Mouse (Mus musculus) lung, embryonic 15.5 days (tissue): Measurements from ENCODE around the gene Atp1a1. TPM values are rescaled to one million over a fixed set of nuclear protein-coding genes. Genes with fewer than 3 reads are reported as not detected.

Source experiments
- ATAC-seq: fragments of 200-750 bp; cut with Nextera tagmentation; 2 replicates; pipeline ENCODE4 v1.8.0; 2017; ENCODE audit warnings: moderate number of reproducible peaks, borderline replicate concordance; ENCODE audit not compliant: low FRiP score, low TSS enrichment; ENCODE audit errors: extremely low read depth
- H3K27ac ChIP-seq: fragments of 300-500 bp; sonication (generic); 2 replicates; pipeline ENCODE4 v1.5.1; 2015; ENCODE audit warnings: moderate library complexity, mild to moderate bottlenecking, inconsistent platforms
- H3K27me3 ChIP-seq: fragments of 300-500 bp; sonication (generic); 2 replicates; pipeline ENCODE4 v1.6.1; 2015; ENCODE audit warnings: inconsistent platforms
- H3K36me3 ChIP-seq: fragments of 300-500 bp; sonication (generic); 2 replicates; pipeline ENCODE4 v1.6.1; 2015; ENCODE audit warnings: inconsistent platforms
- H3K4me1 ChIP-seq: fragments of 300-500 bp; sonication (generic); 2 replicates; pipeline ENCODE4 v1.6.1; 2015; ENCODE audit warnings: inconsistent platforms
- H3K4me2 ChIP-seq: fragments of 300-500 bp; sonication (generic); 2 replicates; pipeline ENCODE4 v1.6.1; 2015; ENCODE audit warnings: inconsistent platforms, mild to moderate bottlenecking, moderate library complexity
- H3K4me3 ChIP-seq: fragments of 300-500 bp; sonication (generic); 2 replicates; pipeline ENCODE4 v1.5.1; 2015; ENCODE audit warnings: mild to moderate bottlenecking, inconsistent platforms
- H3K9ac ChIP-seq: fragments of 300-500 bp; sonication (generic); 2 replicates; pipeline ENCODE4 v1.6.1; 2015; ENCODE audit warnings: inconsistent platforms
- H3K9me3 ChIP-seq: fragments of 300-500 bp; sonication (generic); 2 replicates; pipeline ENCODE4 v1.6.1; 2016; ENCODE audit warnings: inconsistent platforms
- WGBS: fragments of 180-500 bp; shearing (Covaris S2); methylation state at CpG from one replicate; pipeline ENCODE4 v1.1.7; 2015; 5-methylcytosine and 5-hydroxymethylcytosine counted together
- polyA plus RNA-seq: library from polyadenylated mRNA; unstranded; fragments of >200 nt; fragmentation: Nextera tagmentation; extraction: Ambion mirVana; gene quantifications from 2 replicates; pipeline ENCODE4 v1.2.1, GENCODE M21; 2015

Gene Atp1a1
- polyA plus RNA-seq, 1 experiment from 2014 or later, result 117 TPM

DNA sequence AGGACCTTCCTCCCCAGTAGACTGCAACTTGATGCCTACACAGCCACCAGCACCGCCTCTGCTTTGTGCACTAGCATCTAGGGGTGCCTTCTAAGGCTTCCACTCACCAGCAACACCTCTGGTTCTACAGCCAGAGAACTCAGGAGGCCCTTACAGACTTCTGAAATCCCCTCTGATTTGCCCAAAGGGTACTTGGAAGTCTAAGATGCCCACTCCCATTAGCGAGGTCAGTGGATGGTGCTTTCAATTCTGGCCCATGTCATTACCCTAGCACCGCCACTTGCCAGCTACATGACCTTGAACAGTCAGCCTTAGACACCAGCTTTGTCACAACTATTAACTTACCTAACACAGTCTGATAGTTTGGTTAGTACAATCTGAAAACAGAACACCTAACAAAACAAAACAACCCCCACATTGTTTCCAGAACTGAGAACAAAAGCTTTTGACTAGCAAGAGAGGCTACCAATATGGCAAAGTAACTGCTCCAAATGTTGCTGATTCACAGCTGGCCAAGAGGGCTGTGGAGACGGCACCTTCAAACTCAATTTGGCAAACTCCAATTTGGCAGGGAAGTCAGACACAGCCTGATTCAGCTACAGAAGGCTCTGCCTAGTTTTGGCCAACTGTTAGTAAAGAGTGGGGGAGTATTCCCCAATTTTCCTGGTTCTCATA lies 6.1 kb downstream of the Atp1a1 start:
- no peaks in the 10 kb centered on the region for H3K9me3 ChIP-seq
- no peaks in the 10 kb centered on the region for H3K27me3 ChIP-seq
- H3K4me3 ChIP-seq, result no peak overlapping the region
- peaks cover 74% of the 10 kb centered on the region for H3K4me1 ChIP-seq
- no peak for ATAC-seq
- H3K36me3 ChIP-seq, result peaks cover 15% of the 10 kb centered on the region
- 61% methylated on average over 4 of the region's 4 CpGs for WGBS
- no peak overlapping the region for H3K4me2 ChIP-seq
- H3K9ac ChIP-seq, result no peak overlapping the region
- no peak overlapping the region for H3K27ac ChIP-seq

DNA sequence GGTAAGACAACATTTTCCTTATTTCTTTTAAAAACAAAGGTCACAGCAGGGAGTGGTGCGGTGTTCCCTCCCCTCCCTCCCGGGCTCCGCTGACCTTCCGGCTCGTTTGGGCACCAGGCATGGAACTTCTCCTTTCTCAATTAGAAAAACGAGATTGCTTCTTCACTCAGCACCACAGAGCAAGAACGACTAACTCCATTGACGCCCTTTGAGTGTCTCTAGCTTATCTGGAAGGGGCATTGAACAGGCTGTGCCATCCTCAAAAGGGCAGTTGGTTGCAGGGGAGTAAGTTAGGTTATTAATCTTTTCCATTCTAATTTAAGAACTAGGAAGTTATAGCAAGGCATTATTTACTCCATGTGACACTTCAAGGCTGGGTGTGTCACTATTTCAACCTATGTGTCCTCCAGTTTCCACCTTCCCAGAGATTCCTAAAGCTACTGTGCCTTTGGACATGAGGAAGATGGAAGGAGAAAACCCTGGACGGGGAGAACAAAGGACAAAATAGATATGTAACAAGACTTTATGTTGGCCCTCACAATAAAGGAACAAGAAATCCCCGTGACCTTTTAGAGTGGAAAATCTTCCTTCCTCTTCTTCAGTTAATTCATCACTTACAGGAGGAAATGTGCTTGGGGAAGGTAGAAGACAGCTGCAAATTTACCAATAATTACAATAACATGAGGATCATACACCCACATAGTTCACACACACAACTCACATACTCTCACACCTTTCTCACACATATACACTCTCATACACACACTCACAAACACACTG lies 7.0 kb downstream of the Atp1a1 start:
- ATAC-seq, result no peak
- Histone ChIP-seq H3K36me3 (peaks cover 24% of the 10 kb centered on the region), H3K9ac (no peak overlapping the region), H3K9me3 (no peaks in the 10 kb centered on the region), H3K4me1 (peaks cover 65% of the 10 kb centered on the region), H3K27ac (peak overlapping the region; percentile 26; the same call in 1 of the 2 replicates), H3K4me2 (no peak overlapping the region), H3K27me3 (no peaks in the 10 kb centered on the region), H3K4me3 (no peak overlapping the region)
- 39% methylated on average over 10 of the region's 10 CpGs for WGBS

DNA sequence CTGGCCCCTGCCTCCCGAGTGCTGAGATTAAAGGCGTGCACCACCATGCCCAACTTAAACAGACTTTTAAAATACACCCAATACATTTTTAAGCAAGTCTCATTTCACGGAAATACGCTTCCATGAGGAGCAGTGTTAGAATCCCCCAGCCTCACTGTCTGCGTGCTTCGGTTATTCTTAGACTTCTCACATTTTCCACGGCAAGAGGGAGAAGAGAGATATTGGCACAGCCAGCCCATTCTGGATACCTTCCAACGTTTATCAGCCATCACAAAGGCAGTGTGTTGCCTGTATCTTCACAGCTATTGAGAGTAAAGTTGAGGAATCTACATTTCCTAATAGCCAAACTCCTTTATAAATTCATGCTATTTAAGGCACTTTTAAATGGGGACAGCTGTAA lies 7.8 kb downstream of the Atp1a1 start:
- Histone ChIP-seq H3K27me3 (no peaks in the 10 kb centered on the region), H3K4me1 (peaks cover 57% of the 10 kb centered on the region), H3K4me2 (peak overlapping the region; percentile 20; the same call in 1 of the 2 replicates), H3K27ac (peak overlapping the region; percentile 63), H3K4me3 (no peak overlapping the region), H3K9me3 (no peaks in the 10 kb centered on the region), H3K36me3 (peaks cover 32% of the 10 kb centered on the region), H3K9ac (no peak overlapping the region)
- WGBS, result 15% methylated on average over 8 of the region's 8 CpGs
- ATAC-seq, result peak; percentile 3; the same call in 1 of the 2 replicates

DNA sequence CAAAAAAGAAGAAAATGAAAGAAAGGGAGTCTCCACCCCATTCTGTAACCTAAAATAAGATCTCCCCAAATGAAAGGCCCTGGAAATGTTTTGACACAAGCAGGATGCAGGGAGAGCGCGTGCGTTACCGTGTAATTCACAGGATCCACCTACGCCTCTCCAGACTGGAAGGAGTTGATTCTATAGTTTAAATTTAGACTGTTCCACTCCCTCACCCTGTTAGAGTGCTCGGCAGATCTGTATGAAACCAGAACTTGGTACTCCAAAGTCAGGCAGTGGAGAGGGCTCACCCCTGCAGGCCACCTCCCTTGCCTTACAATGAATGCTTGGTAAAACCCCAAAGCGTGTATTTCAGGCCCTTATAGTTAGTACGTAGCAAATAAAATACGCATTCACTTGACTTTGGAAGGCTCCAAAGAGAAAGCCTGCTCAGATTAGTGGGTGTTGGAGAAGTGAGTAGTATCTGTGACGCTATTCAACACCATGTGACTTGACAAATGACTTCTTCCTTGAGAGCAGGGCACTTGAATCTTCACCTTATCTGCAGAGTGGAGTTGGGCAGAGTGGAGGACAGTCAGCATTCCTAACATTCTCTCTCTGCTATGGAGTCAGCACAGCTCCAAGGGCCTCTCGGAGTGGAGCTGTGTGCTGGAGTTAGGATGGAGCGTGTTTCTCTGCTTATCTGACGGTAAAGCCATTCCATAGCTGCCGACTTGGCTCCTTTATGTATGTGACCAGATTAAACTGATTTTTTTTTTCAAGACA lies 8.4 kb downstream of the Atp1a1 start:
- no peaks in the 10 kb centered on the region for H3K9me3 ChIP-seq
- H3K4me3 ChIP-seq, result no peak overlapping the region
- no peak overlapping the region for H3K9ac ChIP-seq
- H3K4me1 ChIP-seq, result peaks cover 51% of the 10 kb centered on the region
- WGBS, result 42% methylated on average over 14 of the region's 14 CpGs
- peak overlapping the region; percentile 63 for H3K27ac ChIP-seq
- peaks cover 38% of the 10 kb centered on the region for H3K36me3 ChIP-seq
- peak overlapping the region; percentile 20; the same call in 1 of the 2 replicates for H3K4me2 ChIP-seq
- H3K27me3 ChIP-seq, result no peaks in the 10 kb centered on the region
- peak; percentile 63 for ATAC-seq

- Histone ChIP-seq H3K4me2 (no peak overlapping the region), H3K4me3 (no peak overlapping the region), H3K4me1 (peaks cover 40% of the 10 kb centered on the region), H3K27ac (no peak overlapping the region), H3K27me3 (no peaks in the 10 kb centered on the region), H3K9ac (no peak overlapping the region), H3K36me3 (peaks cover 49% of the 10 kb centered on the region), H3K9me3 (no peaks in the 10 kb centered on the region)
- ATAC-seq, result no peak
- WGBS, result 68% methylated on average over 5 of the region's 5 CpGs
Observed at GRCm38 (mm10) chr3:101594982-101595381, 9.5 kb downstream of the Atp1a1 start.

- Histone ChIP-seq H3K4me2 (no peak overlapping the region), H3K4me3 (no peak overlapping the region), H3K27ac (no peak overlapping the region), H3K4me1 (peaks cover 25% of the 10 kb centered on the region), H3K36me3 (peaks cover 66% of the 10 kb centered on the region), H3K9me3 (no peaks in the 10 kb centered on the region), H3K9ac (no peak overlapping the region), H3K27me3 (no peaks in the 10 kb centered on the region)
- 86% methylated on average over 7 of the region's 7 CpGs for WGBS
- ATAC-seq, result no peak
Observed at GRCm38 (mm10) chr3:101593266-101593651, 11.2 kb downstream of the Atp1a1 start.

DNA sequence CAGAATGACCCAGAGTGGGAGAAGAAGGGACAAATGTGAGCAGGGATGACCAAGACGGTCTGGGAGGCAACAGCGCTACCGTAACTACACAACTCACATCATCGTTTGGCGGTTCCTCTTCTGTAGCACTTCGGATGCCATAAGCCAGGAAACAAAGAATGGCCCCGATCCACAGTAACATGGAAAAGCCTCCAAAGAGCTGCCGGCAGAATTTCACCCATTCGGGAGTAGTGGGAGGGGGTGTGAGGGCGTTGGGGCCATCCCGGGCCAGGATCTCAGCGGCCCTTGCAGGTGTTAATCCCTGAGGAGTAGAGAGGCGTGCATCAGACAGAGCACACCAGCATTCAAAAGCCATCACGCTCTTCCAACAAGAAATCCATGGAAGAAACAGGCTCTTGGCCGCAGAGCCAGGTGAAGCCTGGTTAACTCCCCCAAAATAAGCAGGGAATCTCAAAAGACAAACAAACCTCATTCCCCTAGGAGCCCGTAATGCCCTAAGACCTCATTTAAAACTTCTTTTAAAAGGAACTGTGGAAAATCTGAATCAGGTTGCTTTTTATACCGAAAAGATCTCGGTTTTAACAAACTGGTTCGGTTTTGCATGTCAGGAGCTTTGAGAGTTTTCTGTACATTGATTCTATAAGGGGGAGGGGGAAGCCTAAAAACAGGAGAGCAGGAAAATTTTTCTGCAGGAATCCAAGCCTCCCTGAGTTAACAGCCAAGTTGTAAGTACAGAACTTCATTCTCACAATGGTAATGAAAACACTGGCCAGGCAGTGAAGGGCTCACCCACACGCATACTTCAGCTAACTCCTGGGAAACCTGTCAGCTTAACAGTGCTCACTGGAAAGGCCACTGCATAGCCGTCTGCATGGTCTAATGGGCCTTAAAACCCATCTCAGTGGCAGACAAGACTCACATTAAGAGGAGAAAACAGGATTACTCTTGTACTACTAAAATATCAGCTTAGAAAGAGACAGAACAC lies 11.9 kb downstream of the Atp1a1 start:
- no peak overlapping the region for H3K4me3 ChIP-seq
- no peak for ATAC-seq
- 75% methylated on average over 21 of the region's 21 CpGs for WGBS
- H3K9me3 ChIP-seq, result no peaks in the 10 kb centered on the region
- peaks cover 73% of the 10 kb centered on the region for H3K36me3 ChIP-seq
- no peak overlapping the region for H3K4me2 ChIP-seq
- H3K27me3 ChIP-seq, result no peaks in the 10 kb centered on the region
- no peak overlapping the region for H3K9ac ChIP-seq
- H3K27ac ChIP-seq, result no peak overlapping the region
- peaks cover 18% of the 10 kb centered on the region for H3K4me1 ChIP-seq

DNA sequence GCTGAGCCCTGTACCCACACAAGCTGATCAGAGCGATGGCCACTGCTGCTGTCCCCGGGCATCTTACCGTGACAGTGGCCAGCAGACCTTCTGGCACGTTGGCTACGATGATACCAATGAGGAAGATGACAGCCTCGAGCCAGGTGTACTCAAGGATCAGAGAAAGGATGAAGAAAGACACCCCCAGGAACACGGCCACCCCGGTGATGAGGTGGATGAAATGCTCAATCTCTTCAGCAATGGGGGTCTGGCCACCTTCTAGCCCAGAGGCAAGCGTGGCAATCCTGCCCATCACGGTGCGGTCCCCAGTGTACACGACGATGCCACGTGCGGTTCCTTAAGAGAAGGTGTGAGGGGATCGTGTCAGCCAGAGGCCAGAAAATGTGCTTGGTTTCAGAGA lies 14.1 kb downstream of the Atp1a1 start:
- Histone ChIP-seq H3K27ac (no peak overlapping the region), H3K27me3 (no peaks in the 10 kb centered on the region), H3K4me1 (no peaks in the 10 kb centered on the region), H3K4me3 (no peak overlapping the region), H3K36me3 (peaks cover 95% of the 10 kb centered on the region), H3K9ac (no peak overlapping the region), H3K9me3 (no peaks in the 10 kb centered on the region), H3K4me2 (no peak overlapping the region)
- WGBS, result 93% methylated on average over 16 of the region's 16 CpGs
- no peak for ATAC-seq

DNA sequence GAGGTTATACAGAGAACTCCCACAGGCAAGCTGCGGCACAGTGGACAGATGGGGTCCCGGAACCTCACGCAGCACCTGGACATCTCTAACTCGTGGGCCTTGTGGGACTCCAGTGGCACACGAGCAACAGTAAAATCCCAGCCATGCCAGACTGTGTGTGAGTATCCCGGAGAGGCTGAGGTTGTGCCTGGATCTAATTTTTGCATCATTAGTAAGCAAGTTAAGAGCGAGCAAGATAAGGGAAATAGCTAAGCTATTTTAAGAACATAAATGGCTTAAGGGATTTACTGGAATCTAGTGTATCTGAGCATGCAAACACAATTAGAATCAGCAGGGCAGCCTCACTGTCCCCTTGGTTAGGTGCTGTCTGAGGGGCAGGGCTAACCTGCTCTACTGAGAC lies 16.2 kb downstream of the Atp1a1 start:
- Histone ChIP-seq H3K36me3 (peaks cover 99% of the 10 kb centered on the region), H3K4me2 (no peak overlapping the region), H3K4me3 (no peak overlapping the region), H3K27me3 (no peaks in the 10 kb centered on the region), H3K9me3 (no peaks in the 10 kb centered on the region), H3K4me1 (no peaks in the 10 kb centered on the region), H3K9ac (no peak overlapping the region), H3K27ac (no peak overlapping the region)
- 88% methylated on average over 7 of the region's 7 CpGs for WGBS
- ATAC-seq, result no peak

- no peaks in the 10 kb centered on the region for H3K27me3 ChIP-seq
- no peaks in the 10 kb centered on the region for H3K4me1 ChIP-seq
- no peak overlapping the region for H3K27ac ChIP-seq
- no peaks in the 10 kb centered on the region for H3K9me3 ChIP-seq
- no peak overlapping the region for H3K9ac ChIP-seq
- ATAC-seq, result no peak
- WGBS, result 91% methylated on average over 12 of the region's 12 CpGs
- H3K4me3 ChIP-seq, result no peak overlapping the region
- H3K36me3 ChIP-seq, result peaks cover 99% of the 10 kb centered on the region
- no peak overlapping the region for H3K4me2 ChIP-seq
Observed at GRCm38 (mm10) chr3:101586794-101587193, 17.7 kb downstream of the Atp1a1 start.

DNA sequence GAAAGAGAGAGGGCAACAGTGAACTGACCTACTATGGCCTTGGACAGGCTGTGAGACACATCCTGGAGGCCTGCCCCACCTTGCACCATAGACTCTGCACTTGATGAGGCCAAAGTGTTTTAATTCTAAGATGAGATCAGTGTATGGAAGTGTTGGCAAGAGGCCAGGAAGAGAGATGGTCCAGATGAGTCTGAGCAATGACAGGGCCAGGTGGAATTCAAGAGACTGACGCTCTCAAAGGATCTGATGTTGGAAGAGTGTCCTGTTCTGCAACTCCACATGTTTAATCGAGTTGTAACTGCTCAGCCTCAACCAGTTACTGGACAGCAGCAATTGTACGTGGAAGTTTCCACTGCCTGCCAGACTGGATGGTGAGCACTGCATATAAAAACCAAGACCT lies 26.4 kb downstream of the Atp1a1 start:
- 72% methylated on average over 3 of the region's 3 CpGs for WGBS
- H3K27ac ChIP-seq, result no peak overlapping the region

More for the DNA sequence above, 26.4 kb downstream of the Atp1a1 start:
- Histone ChIP-seq H3K9me3 (no peaks in the 10 kb centered on the region), H3K4me2 (no peak overlapping the region), H3K36me3 (peaks cover 78% of the 10 kb centered on the region), H3K9ac (no peak overlapping the region), H3K4me3 (no peak overlapping the region), H3K27me3 (no peaks in the 10 kb centered on the region), H3K4me1 (no peaks in the 10 kb centered on the region)
- no peak for ATAC-seq
